13 mouse cellular contexts compared by ENCODE assay signal in genomic region chr17:32127195-32127594, GRCm38 (mm10). TPM values are rescaled to one million over a fixed set of nuclear protein-coding genes. Genes with fewer than 3 reads are reported as not detected.
"Had no signal": no experiment of that assay in that cellular context is flagged by ENCODE, and none has a peak within 500 bp of the region (broad histone marks: within the 10 kb centered on the region; RNA-seq: fewer than 3 reads in every experiment).

No protein-coding gene starts in this region.

- H3K4me3 ChIP-seq: left cerebral cortex, adult 2 months; liver, embryonic 13.5 days; lung, embryonic 15.5 days had no signal

- DNase-seq: kidney, adult 18-20 months; kidney, adult 9 months; kidney, postnatal 14 days; kidney, postnatal 4 days; layer of hippocampus, postnatal 36 days; liver, embryonic 13.5 days; midbrain, embryonic 14.5 days; thymus, adult 18-20 months; thymus, postnatal 36 days had no signal

- H3K27me3 ChIP-seq: liver, embryonic 13.5 days; lung, embryonic 15.5 days had no signal

- H3K4me1 ChIP-seq: lung, embryonic 15.5 days had no signal

- H3K9me3 ChIP-seq: liver, embryonic 13.5 days; lung, embryonic 15.5 days had no signal

- H3K9ac ChIP-seq: liver, embryonic 13.5 days; lung, embryonic 15.5 days had no signal

- H3K4me2 ChIP-seq: liver, embryonic 13.5 days; lung, embryonic 15.5 days; midbrain, embryonic 11.5 days had no signal

- H3K27ac ChIP-seq: left cerebral cortex, adult 2 months; liver, embryonic 13.5 days; lung, embryonic 15.5 days had no signal

RNA-seq across cellular contexts. Expression of gene Notch3, which starts 39.5 kb away (rescaled TPM):
- total RNA-seq: megakaryocyte-erythroid progenitor cell, adult 5-6 weeks had no signal
